Mouse (Mus musculus) hindbrain, embryonic 13.5 days (tissue): ENCODE data around the gene B3gnt6. TPM values are rescaled to one million over a fixed set of nuclear protein-coding genes. Genes with fewer than 3 reads are reported as not detected.

Experiments used
- ATAC-seq: fragments of 200-750 bp; cut with Nextera tagmentation; 2 replicates; pipeline ENCODE4 v1.8.0; 2017; ENCODE audit warnings: moderate TSS enrichment; ENCODE audit not compliant: low FRiP score
- H3K27ac ChIP-seq: fragments of 300-500 bp; sonication (generic); 2 replicates; pipeline ENCODE4 v1.5.1; 2015; ENCODE audit warnings: inconsistent platforms, mild to moderate bottlenecking, moderate library complexity
- H3K27me3 ChIP-seq: fragments of 300-500 bp; sonication (generic); 2 replicates; pipeline ENCODE4 v1.6.1; 2015; ENCODE audit warnings: mild to moderate bottlenecking, inconsistent platforms
- H3K36me3 ChIP-seq: fragments of 300-500 bp; sonication (generic); 2 replicates; pipeline ENCODE4 v1.6.1; 2015; ENCODE audit warnings: mild to moderate bottlenecking, inconsistent platforms
- H3K4me1 ChIP-seq: fragments of 300-500 bp; sonication (generic); replicated peaks from 2 replicates; pipeline ENCODE4 v1.6.1; 2015; ENCODE audit warnings: inconsistent platforms
- H3K4me2 ChIP-seq: fragments of 300-500 bp; sonication (generic); 2 replicates; pipeline ENCODE4 v1.6.1; 2015; ENCODE audit warnings: inconsistent platforms, mild to moderate bottlenecking, moderate library complexity
- H3K4me3 ChIP-seq: fragments of 300-500 bp; sonication (generic); 2 replicates; pipeline ENCODE4 v1.5.1; 2015; ENCODE audit warnings: mild to moderate bottlenecking, inconsistent platforms
- H3K9ac ChIP-seq: fragments of 300-500 bp; sonication (generic); 2 replicates; pipeline ENCODE4 v1.6.1; 2015; ENCODE audit warnings: mild to moderate bottlenecking, inconsistent platforms
- H3K9me3 ChIP-seq: fragments of 300-500 bp; sonication (generic); 2 replicates; pipeline ENCODE4 v1.6.1; 2016; ENCODE audit warnings: inconsistent platforms
- WGBS: fragments of 180-500 bp; shearing (Covaris S2); methylation state at CpG from one replicate; pipeline ENCODE4 v1.1.7; 2015; 5-methylcytosine and 5-hydroxymethylcytosine counted together
- polyA plus RNA-seq: library from polyadenylated mRNA; unstranded; fragments of >200 nt; fragmentation: Nextera tagmentation; extraction: Ambion mirVana; gene quantifications from 2 replicates; pipeline ENCODE4 v1.2.1, GENCODE M21; 2015

The B3gnt6 gene
- polyA plus RNA-seq, 1 experiment from 2014 or later = 0.27 TPM

DNA sequence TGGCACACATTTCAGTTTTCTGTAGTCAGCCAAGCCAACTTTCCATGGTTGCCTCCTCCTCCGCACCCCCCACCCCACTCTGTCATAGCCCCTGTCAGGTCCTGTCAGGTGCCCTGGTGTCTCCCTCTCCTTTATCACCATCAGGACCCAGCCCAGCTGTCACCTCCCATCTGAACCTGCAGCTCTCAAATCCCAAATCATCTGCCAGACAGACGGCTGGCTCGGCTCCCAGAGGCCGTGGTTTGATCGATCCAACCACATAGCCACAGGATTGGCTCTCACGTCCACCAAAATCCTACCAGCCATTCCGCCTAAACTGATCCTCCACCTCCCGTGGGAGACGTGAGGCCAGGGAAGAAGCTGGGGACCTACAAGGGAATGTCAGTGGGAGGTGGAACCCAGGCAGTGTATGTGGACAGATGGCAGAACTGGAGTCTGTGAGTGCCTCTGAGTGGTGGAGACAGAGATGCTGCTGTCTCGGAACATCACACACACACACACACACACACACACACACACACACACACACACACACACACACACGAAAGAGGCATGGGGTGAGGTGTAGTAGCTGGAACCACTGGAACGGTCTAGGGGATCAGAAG is 53.3 kb downstream of the B3gnt6 start:
- H3K36me3 ChIP-seq = 0 out of 2 replicates have a peak, but pooled peaks cover 3% of the 10 kb centered on the region
- no peak for ATAC-seq
- H3K4me2 ChIP-seq = no peak overlapping the region
- H3K4me1 ChIP-seq = peaks cover 45% of the 10 kb centered on the region
- no peak overlapping the region for H3K27ac ChIP-seq
- H3K9me3 ChIP-seq = no peaks in the 10 kb centered on the region
- no peak overlapping the region for H3K4me3 ChIP-seq
- H3K9ac ChIP-seq = no peak overlapping the region
- WGBS = 81% methylated on average over 12 of the region's 12 CpGs
- H3K27me3 ChIP-seq = peaks cover 8% of the 10 kb centered on the region; the same call in 1 of the 2 replicates

DNA sequence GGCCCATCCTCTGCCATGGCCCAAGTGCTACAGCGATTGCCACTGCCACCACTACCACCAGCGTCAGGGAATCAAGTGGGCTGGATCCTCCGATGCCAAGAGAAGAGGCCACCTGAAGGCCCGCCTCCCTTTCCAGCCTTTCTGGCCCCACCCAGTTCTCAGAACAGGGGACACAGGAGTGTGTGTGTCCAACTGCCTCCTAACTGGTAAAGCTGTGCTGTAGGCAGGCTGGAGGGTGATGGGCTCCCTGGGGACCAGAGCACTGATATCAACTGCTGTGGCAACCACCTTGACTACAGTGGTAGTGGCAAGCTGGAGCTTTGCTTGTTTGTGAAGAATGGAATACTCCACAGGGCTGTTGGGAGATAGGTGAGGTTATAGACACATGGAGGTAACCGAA is 53.9 kb downstream of the B3gnt6 start, which contains the start of gene Omp:
Gene Omp (minus strand): TSS at position 101 of the 400 bp plus-strand sequence.
- 96% methylated on average over 5 of the region's 5 CpGs for WGBS

DNA sequence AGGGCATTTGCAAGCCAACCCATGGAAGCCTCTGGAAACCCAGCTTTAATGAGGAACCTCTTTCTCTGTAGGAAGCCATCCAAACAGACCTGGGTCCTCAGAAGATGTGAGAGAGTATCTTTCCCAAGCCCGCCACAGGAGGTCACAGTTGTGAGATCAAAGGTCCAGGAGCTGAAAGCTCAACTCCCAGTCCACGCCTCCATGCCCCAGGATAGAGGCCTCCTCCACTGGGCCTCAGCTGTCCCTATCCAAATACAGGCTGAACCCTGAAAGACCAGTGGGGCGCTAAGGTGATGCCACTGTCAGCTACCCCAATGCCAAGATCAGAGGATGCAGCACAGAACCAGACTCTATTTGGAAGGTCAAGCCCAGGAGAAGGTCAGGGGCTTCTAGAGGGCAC is 56.6 kb downstream of the B3gnt6 start:
- 68% methylated on average over 3 of the region's 3 CpGs for WGBS
- ATAC-seq = no peak

More for the DNA sequence above, 53.9 kb downstream of the B3gnt6 start, which contains the start of gene Omp:
- no peak for ATAC-seq
- Histone ChIP-seq H3K27ac (no peak within 1 kb of the TSS), H3K4me3 (no peak within 1 kb of the TSS), H3K27me3 (peaks cover 8% of the 10 kb centered on the region; the same call in 1 of the 2 replicates), H3K4me1 (peaks cover 46% of the 10 kb centered on the region), H3K4me2 (no peak within 1 kb of the TSS), H3K9ac (peak within 1 kb of the TSS; percentile 19; the same call in 1 of the 2 replicates), H3K36me3 (0 out of 2 replicates have a peak, but pooled peaks cover 3% of the 10 kb centered on the region), H3K9me3 (no peaks in the 10 kb centered on the region)

More for the DNA sequence above, 56.6 kb downstream of the B3gnt6 start:
- Histone ChIP-seq H3K27me3 (peaks cover 8% of the 10 kb centered on the region; the same call in 1 of the 2 replicates), H3K36me3 (no peaks in the 10 kb centered on the region), H3K4me2 (no peak overlapping the region), H3K9me3 (no peaks in the 10 kb centered on the region), H3K4me3 (no peak overlapping the region), H3K9ac (no peak overlapping the region), H3K27ac (0 out of 2 replicates have a peak overlapping the region, but pooled peaks have one; percentile 30), H3K4me1 (peaks cover 40% of the 10 kb centered on the region)

Other genes with a start within 250 kb of the B3gnt6 start
- gene Myo7a, start 80.0 kb downstream of the B3gnt6 start, polyA plus RNA-seq = 17.3 and 18.4 TPM in 2 replicates
- gene Omp, start 54.0 kb downstream of the B3gnt6 start, polyA plus RNA-seq = 0.30 and 0.49 TPM in 2 replicates
- 15.3 and 16.3 TPM in 2 replicates for gene Capn5, start 21.2 kb downstream of the B3gnt6 start, polyA plus RNA-seq
- 16.6 and 18.3 TPM in 2 replicates for gene Acer3, start 121.7 kb upstream of the B3gnt6 start, polyA plus RNA-seq
- 9.1 and 10.3 TPM in 2 replicates for gene Tsku, start 161.8 kb upstream of the B3gnt6 start, polyA plus RNA-seq
- 0.10 TPM in 1 of 2 replicates, not detected in the other for gene Gucy2d, start 240.9 kb upstream of the B3gnt6 start, polyA plus RNA-seq